Mouse (Mus musculus) urinary bladder, adult 2 months (tissue): ENCODE data around the gene Pkd1l1. TPM values are rescaled to one million over a fixed set of nuclear protein-coding genes. Genes with fewer than 3 reads are reported as not detected.

Experiments
- DNase-seq: peaks from one replicate; pipeline ENCODE4 v3.0.0; 2022; ENCODE audit warnings: low spot score
- polyA plus RNA-seq: library from polyadenylated mRNA; depleted of rRNA; stranded (reverse); fragments of >200 nt; gene quantifications from 2 replicates; pipeline ENCODE4 v1.2.3, GENCODE M21; 2012

Pkd1l1 gene
- polyA plus RNA-seq, 1 experiment: 0.01 TPM

DNA sequence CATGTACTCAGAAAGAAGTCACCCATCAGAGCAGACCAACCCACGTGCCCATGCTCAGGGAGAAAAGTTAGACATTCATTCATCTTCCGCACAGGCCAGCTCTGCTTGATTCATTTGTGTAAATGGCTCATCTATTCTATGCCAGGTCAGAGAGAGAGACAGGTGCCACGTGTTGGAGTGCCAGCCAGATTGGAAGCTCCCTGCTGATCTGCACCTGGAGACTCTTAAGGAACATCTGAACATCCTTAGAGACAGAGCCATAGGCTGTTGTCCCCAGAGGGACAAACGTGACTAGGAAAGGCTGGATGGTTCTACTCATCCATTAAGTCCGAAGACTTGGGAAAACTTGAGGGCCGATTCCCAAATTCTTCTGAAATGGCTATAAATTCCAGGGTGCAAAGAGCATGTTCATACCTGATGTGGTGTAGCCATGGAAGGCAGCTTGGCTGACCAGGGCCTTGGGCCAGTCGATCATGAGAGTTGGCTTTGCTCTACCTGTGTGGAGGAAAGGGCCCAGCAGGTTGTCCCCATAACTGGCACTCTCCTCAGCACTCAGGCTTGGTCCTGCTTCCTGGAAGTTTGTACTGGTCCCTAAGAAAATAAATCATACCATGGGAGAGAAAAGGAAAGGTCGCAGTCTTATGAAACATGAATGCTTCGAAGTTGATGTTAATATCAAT lies 36.5 kb downstream of the Pkd1l1 start:
- DNase-seq: no peak

DNA sequence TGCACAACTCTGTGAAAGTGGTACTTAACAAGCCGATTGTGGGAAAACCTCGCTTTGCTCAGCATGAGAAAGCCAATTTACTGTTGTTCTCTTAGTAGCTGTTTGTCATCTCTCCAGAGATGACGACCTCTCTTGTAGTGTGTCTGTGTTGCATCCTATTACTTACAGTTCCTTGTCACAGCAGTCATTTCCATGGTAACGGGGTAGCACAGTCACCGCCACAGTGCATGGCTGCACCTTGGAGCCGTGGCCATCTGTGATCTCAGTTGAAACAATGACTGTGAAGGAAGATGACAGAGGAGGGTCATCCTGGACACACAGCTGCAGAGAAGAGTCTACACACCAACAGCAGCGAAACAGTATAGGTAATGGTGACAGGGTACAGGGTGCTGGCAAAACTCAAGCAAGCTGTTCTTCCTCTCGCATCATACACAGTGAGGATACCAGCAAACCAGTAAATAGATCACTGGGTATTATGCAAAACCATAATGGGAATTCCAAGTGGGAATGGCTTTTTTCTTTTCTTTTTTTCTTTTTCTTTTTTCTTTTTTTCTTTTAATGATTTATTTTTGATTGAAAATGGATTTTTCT lies 56.9 kb downstream of the Pkd1l1 start:
- no peak for DNase-seq

DNA sequence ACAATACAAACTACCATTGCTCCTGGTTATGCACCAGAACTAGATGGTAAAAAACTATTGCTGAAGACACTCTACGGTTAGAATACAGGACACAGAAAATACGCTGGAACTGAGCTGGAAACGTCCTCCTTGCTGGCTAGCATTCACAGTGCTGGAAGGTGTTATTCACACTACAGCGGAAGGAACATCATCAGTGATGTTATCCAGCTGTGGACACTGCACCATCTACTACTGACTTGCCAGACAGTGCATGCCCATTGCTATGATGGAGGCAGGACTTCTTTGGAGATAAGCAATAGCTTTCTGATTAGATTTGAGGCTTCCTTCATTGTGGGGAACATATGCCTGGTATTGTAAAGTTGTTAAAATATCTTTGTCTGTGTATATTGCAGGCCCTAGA lies 90.3 kb downstream of the Pkd1l1 start:
- DNase-seq: no peak

DNA sequence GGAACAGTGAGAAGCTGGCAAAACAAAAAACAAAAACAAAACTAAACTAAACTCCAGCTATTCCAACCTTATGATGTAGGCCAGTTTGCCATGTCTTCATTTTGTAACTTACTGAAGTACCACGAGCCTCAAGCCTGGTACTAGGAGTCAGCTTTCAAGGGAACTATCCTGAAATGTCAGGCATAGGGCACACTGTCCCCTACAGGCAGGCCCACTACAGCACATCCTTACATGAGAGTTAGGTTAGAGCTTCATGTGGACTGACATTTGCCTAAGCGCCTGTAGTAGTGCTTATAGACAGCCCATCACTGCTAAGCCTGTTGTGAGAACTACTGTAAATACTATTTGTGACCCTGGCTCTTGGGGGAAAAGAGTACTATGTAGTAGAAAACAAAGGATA lies 91.5 kb downstream of the Pkd1l1 start:
- no peak for DNase-seq

DNA sequence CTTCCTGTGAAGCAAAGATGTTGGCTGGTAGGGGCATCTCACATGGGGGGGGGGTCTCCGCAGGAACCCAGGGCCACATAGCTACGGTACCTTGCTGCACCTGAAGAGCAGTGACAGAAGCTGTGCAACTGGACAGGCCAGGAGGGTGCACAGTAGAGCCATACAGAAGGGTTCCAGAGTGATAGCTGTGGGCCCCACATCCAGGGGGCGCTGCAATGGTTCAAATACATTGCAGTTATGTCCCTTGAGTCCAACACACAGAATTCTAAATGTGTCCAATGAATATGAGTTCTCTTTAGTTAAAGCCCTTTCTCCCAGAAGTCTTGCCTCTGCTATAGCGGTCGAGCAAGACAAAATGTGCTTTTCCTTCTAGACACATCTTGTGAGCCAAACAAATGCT lies 103.0 kb downstream of the Pkd1l1 start:
- DNase-seq: no peak

DNA sequence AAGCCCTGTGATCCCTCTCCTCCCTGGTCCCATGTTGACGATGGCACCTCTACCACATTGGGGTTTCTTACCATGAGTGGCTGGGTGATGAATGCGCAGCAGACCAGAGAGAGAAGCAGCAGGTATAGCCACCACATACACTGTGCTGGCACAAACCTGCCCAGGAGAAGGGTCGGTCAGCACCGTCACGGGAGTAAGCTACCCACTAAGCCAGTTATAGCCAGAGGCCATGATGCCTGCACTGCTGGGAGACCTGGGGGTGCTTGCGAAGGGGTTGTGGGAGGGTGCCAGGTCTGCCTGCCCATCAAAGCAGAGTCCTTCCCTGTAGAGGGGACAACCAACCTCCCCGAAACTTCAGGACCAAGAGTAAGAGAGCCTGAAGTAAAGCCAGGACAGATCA lies 107.0 kb downstream of the Pkd1l1 start:
- no peak for DNase-seq

DNA sequence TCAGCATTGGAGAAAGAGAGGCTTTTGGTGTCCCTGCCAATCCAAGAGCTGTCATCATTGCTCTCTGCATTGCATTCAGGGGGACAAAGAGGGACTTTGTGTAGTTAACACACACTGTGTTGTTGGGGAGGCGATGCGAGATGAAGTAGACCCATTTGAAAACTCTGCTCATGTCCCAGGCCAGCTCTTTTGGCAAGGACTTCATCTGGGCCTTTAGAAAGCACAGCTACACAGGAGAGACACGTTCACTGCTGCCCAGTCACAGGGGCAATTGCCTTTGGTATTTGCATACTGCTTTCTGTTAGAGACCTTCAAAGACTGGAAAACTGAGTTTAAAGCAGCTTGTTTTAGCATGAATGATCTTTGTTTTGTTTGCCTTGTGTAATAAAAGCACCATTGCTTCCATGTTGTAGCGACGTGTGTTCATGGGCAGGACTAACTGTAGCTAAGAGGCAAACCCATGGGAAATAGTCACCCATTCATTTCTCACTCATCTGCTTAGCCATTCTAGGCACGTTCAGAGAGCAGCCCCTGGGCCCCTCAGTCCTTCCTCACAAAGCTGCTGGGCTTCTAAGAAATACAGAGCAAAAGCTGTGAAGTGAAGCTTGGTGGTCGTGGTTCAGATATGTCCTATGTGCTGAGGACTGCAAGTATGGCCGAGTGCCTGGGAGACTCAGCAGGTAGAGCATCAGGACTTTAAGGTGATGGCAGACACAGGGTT lies 109.0 kb downstream of the Pkd1l1 start:
- no peak for DNase-seq

DNA sequence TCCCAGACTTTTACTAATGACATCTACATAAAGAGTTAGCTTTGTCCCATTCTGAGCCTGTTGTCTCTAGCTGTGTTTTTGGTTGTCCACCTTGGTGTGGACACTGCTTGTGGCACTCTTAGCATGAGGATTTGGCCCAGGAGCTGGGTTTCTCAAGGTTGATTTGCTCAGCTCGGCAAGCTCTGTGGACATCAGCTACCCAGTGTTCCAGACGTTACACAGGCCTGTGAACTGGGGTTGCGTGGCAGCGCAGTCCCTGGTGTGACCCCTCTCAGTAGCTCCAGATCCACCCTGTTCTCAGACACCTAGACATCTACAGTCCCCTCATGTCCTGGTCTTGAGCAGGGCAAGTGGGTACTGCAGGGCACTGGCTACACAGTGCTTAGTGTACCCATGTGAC lies 110.6 kb downstream of the Pkd1l1 start:
- DNase-seq: no peak

DNA sequence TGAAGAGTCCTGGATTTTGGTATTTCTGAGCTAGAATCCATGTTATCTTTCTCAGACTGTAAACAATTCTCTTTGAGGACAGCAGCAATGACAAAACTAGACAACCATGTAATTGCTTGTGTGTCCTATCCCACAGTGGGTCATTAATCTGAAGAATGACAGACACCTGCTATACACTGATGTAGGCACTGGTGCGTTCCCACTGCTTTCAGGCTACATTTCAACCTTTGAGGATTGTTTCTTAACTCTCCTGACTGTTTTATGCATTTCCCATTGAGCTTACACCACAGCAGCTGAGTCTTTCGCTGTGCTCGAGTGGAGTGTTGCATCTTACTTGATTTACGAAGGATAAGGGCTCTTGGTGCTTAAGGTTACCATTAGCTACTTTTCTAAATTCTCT lies 111.1 kb downstream of the Pkd1l1 start:
- DNase-seq: no peak

DNA sequence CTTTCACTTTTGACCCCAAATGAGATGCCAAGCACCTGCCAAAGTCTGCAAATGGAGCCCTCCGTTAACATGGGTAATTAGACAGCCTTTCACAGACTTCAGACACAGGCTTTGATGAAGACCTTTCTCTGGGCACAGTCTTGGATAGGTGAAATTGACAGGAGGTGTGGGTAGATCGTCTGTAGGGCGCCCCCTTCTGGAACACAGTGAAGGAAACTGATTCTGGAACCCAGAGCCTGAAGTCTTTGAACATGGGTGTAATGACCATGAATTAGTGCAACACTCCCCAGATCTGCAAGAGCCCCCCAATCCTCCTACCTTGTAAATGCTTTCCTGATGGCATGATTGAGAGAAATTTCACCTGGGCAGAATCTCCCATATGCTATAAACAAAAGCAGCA lies 112.2 kb downstream of the Pkd1l1 start:
- no peak for DNase-seq

DNA sequence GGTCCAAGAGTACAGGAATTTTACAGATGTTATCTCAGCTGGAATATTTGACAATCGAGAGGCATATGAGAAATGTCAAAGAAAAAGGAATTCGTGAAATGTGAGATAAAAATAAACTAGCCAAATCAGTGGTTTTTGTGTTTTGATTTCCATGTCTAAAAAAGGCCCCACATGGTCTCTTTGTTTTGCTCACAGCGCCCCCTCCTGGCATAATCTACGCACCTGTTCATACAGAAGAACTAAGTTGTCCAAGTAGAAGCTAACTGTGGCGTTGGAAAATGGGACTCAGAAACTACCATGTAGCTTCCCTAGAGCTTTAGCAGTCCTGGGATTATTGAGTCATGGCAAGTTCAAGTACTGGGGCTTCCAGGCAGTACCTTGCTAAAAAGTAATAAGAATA lies 113.2 kb downstream of the Pkd1l1 start:
- DNase-seq: peak; percentile 42

DNA sequence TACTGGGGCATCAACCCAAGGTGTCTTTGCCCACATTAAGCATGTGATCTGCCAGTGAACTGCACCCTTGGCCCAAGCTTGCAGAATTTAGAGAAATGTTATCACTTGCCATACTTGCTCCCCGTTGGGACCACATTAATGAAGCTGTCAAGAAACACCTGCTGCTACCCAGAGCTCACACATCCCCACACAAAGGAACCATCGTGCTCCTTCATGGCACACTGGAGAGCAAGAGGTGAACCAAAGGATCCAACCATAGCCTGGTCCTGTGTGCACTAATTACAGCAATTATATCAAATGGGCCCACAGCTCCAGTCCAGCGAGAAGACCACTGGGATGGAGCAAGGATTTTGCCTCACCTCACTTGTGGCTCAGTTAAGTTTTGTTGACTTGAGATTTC lies 114.0 kb downstream of the Pkd1l1 start:
- DNase-seq: no peak

DNA sequence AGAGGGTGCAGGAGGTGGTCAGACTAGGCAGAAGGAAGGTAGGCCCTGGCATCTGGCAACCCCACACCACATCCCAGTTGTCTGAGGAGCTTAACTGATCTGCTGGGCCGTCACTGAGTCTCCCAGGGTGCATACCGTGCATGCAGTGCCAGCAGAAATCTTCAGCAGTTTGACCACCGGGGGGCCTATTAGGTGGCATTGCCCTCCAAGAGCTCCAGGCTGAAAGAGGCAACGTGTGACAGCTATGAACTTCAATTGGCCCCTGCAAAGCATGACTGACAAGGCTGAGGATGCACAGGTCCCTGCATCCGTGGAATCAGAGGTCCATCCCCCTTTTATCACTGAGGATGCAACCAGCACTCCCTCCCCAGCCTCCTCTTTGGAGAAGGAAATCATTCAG lies 116.9 kb downstream of the Pkd1l1 start:
- no peak for DNase-seq

DNA sequence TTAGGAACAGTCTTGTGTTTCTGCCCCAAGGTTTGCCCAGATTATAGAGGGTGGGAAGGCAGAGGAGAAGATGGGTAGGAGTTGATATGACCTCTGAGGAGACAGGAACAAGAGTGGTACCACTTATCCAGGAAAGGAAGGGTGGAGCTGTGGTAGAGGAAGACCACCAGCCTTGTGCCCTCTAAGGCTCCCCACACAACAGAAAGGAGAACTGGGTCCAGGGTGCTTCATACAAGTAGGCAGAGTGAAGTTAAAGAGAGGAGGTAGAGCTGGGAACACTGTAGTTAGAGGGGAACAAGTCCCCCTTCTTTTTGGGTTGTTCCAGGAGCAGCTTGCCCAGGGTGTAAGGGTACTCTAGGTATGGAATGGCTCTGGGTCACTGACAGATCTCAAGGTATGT lies 125.0 kb downstream of the Pkd1l1 start:
- no peak for DNase-seq

DNA sequence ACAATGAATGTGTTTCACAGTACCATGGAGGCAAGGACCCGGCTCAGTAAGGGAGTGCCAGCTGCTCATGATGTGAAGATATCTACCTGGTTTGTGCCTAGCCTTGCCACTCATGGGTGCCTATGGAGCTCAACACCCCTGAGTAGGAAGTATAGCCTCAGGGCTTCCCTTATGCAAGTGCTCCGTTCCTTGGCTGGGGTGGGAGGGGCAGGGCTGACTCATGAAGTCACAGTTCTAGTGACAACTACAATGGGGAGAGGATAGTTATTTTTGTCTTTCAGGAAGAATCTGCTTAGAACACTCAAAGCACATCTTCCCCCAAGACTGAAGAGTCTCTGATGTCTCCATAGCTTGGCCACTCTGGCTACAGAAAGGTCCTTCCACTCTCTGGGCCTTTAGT lies 125.4 kb downstream of the Pkd1l1 start:
- DNase-seq: no peak

DNA sequence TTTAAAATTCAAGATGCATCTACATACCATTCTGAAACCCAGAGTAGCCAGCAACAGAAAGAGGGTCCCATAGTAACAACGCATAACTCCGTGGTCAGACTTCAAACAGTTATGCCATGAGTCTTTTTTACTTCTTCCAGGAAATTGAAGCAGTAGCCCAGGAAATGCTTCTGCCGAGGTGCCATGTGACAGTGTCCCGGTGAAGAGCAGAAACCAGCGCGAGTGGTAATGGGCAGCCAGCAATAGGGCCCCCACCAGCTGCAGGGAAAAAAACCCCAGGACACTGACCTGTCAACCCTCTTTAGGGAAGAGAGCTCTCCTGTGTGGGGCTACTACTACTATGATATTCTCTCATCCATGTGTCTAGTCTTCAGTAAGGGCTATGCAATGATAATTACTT lies 136.9 kb downstream of the Pkd1l1 start:
- no peak for DNase-seq

DNA sequence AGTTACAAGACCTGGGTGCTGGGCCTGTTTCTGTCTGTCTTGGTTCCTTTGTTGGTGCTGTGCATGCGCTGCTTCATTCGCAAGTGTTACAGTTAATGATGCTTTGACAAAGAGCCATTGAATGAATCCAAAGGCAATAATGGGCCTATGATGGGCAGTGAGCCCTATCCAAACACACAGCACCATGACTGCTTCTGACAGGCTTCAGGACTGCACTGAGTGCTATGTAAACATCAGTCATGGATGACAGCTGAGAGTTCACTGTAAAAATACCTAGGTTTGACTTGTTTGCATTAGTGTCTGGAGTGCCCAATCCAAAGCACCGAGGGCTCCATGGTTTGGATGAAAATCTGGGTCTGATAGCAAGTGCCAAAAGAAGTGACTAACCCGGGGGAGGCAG lies 138.9 kb downstream of the Pkd1l1 start:
- no peak for DNase-seq

DNA sequence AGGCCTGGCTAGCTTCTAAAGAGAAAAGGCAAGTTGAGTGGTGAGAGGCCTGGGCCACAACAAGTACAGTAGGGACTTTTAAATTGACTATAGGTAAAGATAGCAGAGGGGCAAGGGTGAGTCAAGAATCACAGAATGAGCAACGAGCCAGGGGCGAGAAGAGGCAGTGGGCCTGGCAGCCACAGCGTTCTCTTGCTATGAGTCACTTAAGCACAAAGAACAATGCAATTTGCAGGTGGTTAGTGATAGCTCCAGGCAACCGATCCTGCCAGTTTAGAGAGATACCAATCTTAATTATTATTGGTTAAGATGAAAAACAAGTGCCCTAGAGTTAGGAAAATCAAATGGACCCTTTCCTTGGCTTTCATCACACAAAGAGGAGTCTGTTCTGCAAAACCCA lies 142.5 kb downstream of the Pkd1l1 start:
- DNase-seq: no peak

DNA sequence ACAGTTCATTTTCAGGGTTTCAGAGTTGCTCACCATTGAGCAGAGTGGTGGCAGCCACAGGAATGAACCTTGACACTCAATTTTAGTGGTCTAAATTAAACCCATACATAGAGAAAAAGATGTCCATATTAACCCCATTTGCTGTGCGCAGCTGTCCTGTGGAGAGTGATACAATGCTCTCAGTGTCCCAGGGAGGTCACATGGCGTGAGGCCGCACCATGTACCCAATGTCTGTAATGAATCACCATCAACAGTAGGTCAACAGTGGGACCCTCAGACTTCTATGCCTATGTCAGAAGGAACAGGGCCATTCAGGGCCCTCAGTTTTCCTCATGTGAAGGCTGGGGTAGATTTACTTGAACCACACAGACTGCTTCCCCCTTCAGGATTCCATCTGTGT lies 143.5 kb downstream of the Pkd1l1 start:
- no peak for DNase-seq

DNA sequence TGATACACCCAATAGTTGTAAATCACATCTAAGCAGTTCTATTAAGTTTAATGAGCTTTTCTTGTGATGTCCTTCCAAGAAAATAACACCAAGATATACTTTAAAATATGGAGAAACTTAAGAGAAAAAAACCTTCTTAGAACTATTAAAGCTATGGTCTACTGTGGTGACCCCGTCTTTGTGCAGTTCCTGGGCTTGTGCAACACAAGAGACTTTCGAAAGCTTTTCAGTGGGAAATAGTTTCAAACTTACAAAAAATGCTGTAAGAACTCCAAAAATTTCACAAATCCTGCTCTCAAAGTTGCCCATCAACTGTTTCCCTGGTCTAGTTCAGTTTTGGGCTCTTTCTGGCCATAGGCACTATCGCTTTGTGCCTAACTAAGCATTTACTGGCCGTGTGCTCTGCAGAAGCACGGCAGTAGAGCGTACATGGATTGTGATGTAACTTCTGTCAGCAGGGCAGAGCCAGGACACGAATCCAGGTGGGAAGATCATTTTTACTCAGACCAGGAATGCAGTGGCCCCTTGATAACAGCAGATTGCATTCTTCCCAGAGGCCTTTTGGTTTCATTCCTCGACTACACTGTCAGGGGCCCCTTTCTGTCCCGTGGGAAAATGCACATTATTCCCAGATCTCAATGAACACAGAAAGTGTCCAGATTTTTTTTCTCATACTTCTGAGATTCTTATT lies 144.1 kb downstream of the Pkd1l1 start:
- no peak for DNase-seq

DNA sequence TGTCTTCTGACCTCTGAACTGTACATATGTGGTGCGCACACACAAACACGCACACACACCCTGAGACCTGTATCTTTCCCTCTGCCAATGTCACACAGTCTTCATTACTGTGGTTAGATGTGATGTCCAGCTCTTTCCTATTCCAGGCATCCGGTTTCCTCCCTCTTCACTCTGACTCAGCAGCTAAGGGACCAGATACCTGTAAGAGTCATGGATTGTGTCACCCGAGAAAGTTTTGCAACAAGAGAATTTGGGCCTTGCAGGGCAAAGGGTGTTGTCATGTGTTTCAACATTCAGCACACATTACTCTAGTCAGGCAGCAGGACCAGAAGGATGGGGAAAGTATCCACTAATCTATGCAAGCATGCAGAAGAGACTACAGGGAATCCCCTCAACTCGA lies 146.5 kb downstream of the Pkd1l1 start:
- DNase-seq: no peak

DNA sequence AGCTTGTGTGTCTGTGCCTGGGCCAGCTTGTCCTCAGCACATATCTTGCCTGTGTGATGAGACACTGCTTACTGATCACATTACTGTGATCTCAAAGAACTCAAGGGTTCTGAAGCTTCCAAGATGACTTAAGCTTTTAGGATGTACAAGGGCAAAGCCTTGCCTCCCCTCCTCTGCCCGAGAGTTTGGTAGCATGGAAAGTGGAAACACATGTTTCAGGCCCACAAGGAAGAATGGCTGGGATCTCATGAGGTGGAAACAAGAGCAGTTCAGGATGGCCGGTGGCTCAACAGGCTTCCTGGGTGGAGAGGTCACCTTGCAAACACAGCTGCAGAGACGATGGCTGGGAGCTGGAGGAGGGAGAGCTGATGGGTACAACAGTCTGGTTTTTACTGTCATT lies 147.0 kb downstream of the Pkd1l1 start:
- DNase-seq: no peak

DNA sequence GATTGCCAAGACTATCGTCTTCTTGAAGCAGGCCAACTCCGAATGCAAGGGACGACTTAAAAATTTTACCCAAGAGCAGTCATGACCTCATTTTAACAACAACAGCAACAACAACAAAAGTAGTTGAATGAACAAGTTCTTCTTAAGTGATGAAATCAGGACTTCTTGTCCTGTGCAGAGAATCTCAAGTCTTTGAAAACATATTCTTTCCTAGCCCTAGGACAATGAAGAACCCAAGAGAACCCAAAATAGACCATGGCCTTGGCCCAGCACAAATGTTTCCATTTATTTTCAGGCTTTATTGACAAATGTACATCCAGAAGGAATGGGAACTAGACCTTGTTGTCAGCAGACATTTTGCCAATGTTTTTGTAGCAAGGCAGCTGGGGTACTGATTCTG lies 147.7 kb downstream of the Pkd1l1 start:
- no peak for DNase-seq
